Mouse (Mus musculus) limb, embryonic 11.5 days (tissue): ENCODE data around the gene Gucy2d. TPM values are rescaled to one million over a fixed set of nuclear protein-coding genes. Genes with fewer than 3 reads are reported as not detected.

Source experiments
- ATAC-seq: fragments of 200-750 bp; cut with Nextera tagmentation; 2 replicates; pipeline ENCODE4 v1.8.0; 2017; ENCODE audit warnings: low read depth; ENCODE audit not compliant: insufficient number of reproducible peaks, low FRiP score, low TSS enrichment
- DNase-seq: peaks from one replicate; pipeline ENCODE4 v3.0.0-alpha.2; 2015; ENCODE audit warnings: low spot score
- H3K27ac ChIP-seq: fragments of 300-500 bp; sonication (generic); replicated peaks from 2 replicates; pipeline ENCODE4 v1.5.1; 2014; ENCODE audit warnings: low read depth, mild to moderate bottlenecking, low read length
- H3K27me3 ChIP-seq: fragments of 300-500 bp; sonication (generic); 2 replicates; pipeline ENCODE4 v1.6.1; 2014; ENCODE audit warnings: mild to moderate bottlenecking, low read length, mixed read lengths; ENCODE audit not compliant: control insufficient read depth, insufficient read depth
- H3K36me3 ChIP-seq: fragments of 300-500 bp; sonication (generic); 2 replicates; pipeline ENCODE4 v1.6.1; 2014; ENCODE audit warnings: mild to moderate bottlenecking, low read length, moderate library complexity, mixed read lengths; ENCODE audit not compliant: control insufficient read depth, insufficient read depth
- H3K4me1 ChIP-seq: fragments of 300-500 bp; sonication (generic); 2 replicates; pipeline ENCODE4 v1.6.1; 2014; ENCODE audit warnings: low read length, mixed read lengths; ENCODE audit not compliant: control insufficient read depth, insufficient read depth
- H3K4me2 ChIP-seq: fragments of 300-500 bp; sonication (generic); 2 replicates; pipeline ENCODE4 v1.6.1; 2014; ENCODE audit warnings: low read depth, mild to moderate bottlenecking, moderate library complexity; ENCODE audit not compliant: severe bottlenecking
- H3K4me3 ChIP-seq: fragments of 300-500 bp; sonication (generic); 2 replicates; pipeline ENCODE4 v1.5.1; 2014; ENCODE audit warnings: low read depth, low read length
- H3K9ac ChIP-seq: fragments of 300-500 bp; sonication (generic); 2 replicates; pipeline ENCODE4 v1.6.1; 2014; ENCODE audit warnings: mild to moderate bottlenecking, low read length
- H3K9me3 ChIP-seq: fragments of 300-500 bp; sonication (generic); 2 replicates; pipeline ENCODE4 v1.6.1; 2016; ENCODE audit warnings: low read length; ENCODE audit not compliant: control insufficient read depth
- WGBS: fragments of 180-500 bp; shearing (Covaris S2); extraction: QIAGEN DNeasy Blood & Tissue Kit; methylation state at CpG from one replicate; pipeline ENCODE4 v1.1.7; 2014; 5-methylcytosine and 5-hydroxymethylcytosine counted together
- polyA plus RNA-seq: library from polyadenylated mRNA; unstranded; fragments of >200 nt; fragmentation: Nextera tagmentation; extraction: Ambion mirVana; gene quantifications from 2 replicates; pipeline ENCODE4 v1.2.1, GENCODE M21; 2014

Gucy2d gene
- polyA plus RNA-seq, 1 experiment from 2014 or later = not detected

GRCm38 (mm10) chr7:98503951-98504647 lies 63.9 kb downstream of the Gucy2d start:
- ATAC-seq = no peak
- no peak for DNase-seq
- H3K27me3 ChIP-seq = no peaks in the 10 kb centered on the region
- no peak overlapping the region for H3K4me3 ChIP-seq
- WGBS = 70% methylated on average over 6 of the region's 6 CpGs
- H3K9me3 ChIP-seq = no peaks in the 10 kb centered on the region
- no peak overlapping the region for H3K4me2 ChIP-seq
- H3K4me1 ChIP-seq = peaks cover 14% of the 10 kb centered on the region
- H3K36me3 ChIP-seq = no peaks in the 10 kb centered on the region
- no peak overlapping the region for H3K27ac ChIP-seq
- H3K9ac ChIP-seq = no peak overlapping the region

GRCm38 (mm10) chr7:98504726-98505314 lies 64.6 kb downstream of the Gucy2d start:
- Histone ChIP-seq H3K27me3 (no peaks in the 10 kb centered on the region), H3K4me3 (no peak overlapping the region), H3K4me1 (peaks cover 14% of the 10 kb centered on the region), H3K36me3 (no peaks in the 10 kb centered on the region), H3K9ac (no peak overlapping the region), H3K4me2 (no peak overlapping the region), H3K27ac (0 out of 2 replicates have a peak overlapping the region, but pooled peaks have one; percentile 10), H3K9me3 (no peaks in the 10 kb centered on the region)
- DNase-seq (no peak), ATAC-seq (no peak)
- 23% methylated on average over 5 of the region's 5 CpGs for WGBS

GRCm38 (mm10) chr7:98505664-98506063 lies 65.4 kb downstream of the Gucy2d start:
- Histone ChIP-seq H3K4me2 (no peak overlapping the region), H3K36me3 (no peaks in the 10 kb centered on the region), H3K4me3 (no peak overlapping the region), H3K27me3 (no peaks in the 10 kb centered on the region), H3K27ac (no peak overlapping the region), H3K9ac (no peak overlapping the region), H3K4me1 (peaks cover 14% of the 10 kb centered on the region), H3K9me3 (no peaks in the 10 kb centered on the region)
- ATAC-seq (no peak), DNase-seq (no peak)
- 20% methylated on average over 3 of the region's 3 CpGs for WGBS

- H3K4me2 ChIP-seq = no peak overlapping the region
- DNase-seq (no peak), ATAC-seq (no peak)
- no peaks in the 10 kb centered on the region for H3K36me3 ChIP-seq
- no peaks in the 10 kb centered on the region for H3K27me3 ChIP-seq
- WGBS = 69% methylated on average over 15 of the region's 15 CpGs
- H3K4me3 ChIP-seq = no peak overlapping the region
- no peaks in the 10 kb centered on the region for H3K4me1 ChIP-seq
- H3K27ac ChIP-seq = no peak overlapping the region
- no peak overlapping the region for H3K9ac ChIP-seq
- no peaks in the 10 kb centered on the region for H3K9me3 ChIP-seq
Observed at GRCm38 (mm10) chr7:98510961-98511958, 71.0 kb downstream of the Gucy2d start.

GRCm38 (mm10) chr7:98513251-98513650 lies 73.0 kb downstream of the Gucy2d start:
- ATAC-seq (no peak), DNase-seq (no peak)
- no peaks in the 10 kb centered on the region for H3K9me3 ChIP-seq
- no peak overlapping the region for H3K4me2 ChIP-seq
- H3K27ac ChIP-seq = no peak overlapping the region
- no peak overlapping the region for H3K9ac ChIP-seq
- no peaks in the 10 kb centered on the region for H3K27me3 ChIP-seq
- no peaks in the 10 kb centered on the region for H3K36me3 ChIP-seq
- no peak overlapping the region for H3K4me3 ChIP-seq
- no peaks in the 10 kb centered on the region for H3K4me1 ChIP-seq
- 53% methylated on average over 3 of the region's 3 CpGs for whole genome bisulfite sequencing

- no peak for DNase-seq
- WGBS = 88% methylated on average over 5 of the region's 5 CpGs
- no peak for ATAC-seq
- peaks cover 6% of the 10 kb centered on the region for H3K4me1 ChIP-seq
- no peaks in the 10 kb centered on the region for H3K27me3 ChIP-seq
- H3K4me3 ChIP-seq = no peak overlapping the region
- no peaks in the 10 kb centered on the region for H3K9me3 ChIP-seq
- H3K27ac ChIP-seq = no peak overlapping the region
- H3K36me3 ChIP-seq = no peaks in the 10 kb centered on the region
- no peak overlapping the region for H3K4me2 ChIP-seq
- H3K9ac ChIP-seq = no peak overlapping the region
Observed at GRCm38 (mm10) chr7:98522576-98522975, 82.4 kb downstream of the Gucy2d start.

GRCm38 (mm10) chr7:98523070-98523812 lies 83.0 kb downstream of the Gucy2d start:
- no peak overlapping the region for H3K27ac ChIP-seq
- H3K36me3 ChIP-seq = no peaks in the 10 kb centered on the region
- H3K4me2 ChIP-seq = no peak overlapping the region
- H3K27me3 ChIP-seq = no peaks in the 10 kb centered on the region
- WGBS = 81% methylated on average over 8 of the region's 8 CpGs
- peaks cover 6% of the 10 kb centered on the region for H3K4me1 ChIP-seq
- no peaks in the 10 kb centered on the region for H3K9me3 ChIP-seq
- ATAC-seq (no peak), DNase-seq (no peak)
- H3K4me3 ChIP-seq = no peak overlapping the region
- H3K9ac ChIP-seq = no peak overlapping the region
